Mouse (Mus musculus) cerebellum, adult 2 months (tissue): ENCODE measurements around the gene Ccdc78.

Source experiments
- CTCF ChIP-seq: fragments of 200-500 bp; IDR thresholded peaks from 2 replicates; pipeline ENCODE4 v1.5.1; 2011; ENCODE audit warnings: low read depth, mild to moderate bottlenecking, control low read depth, low read length, moderate library complexity, borderline replicate concordance; ENCODE audit not compliant: insufficient read depth
- POLR2A ChIP-seq: fragments of 200-500 bp; IDR thresholded peaks from 2 replicates; pipeline ENCODE4 v1.6.1; 2011; ENCODE audit warnings: low read length, control low read depth, borderline replicate concordance; ENCODE audit not compliant: insufficient read depth

- TF ChIP-seq CTCF, result no peak
- no peak for TF ChIP-seq POLR2A
These were observed 2.4 kb upstream of the Ccdc78 start for GRCm38 (mm10) chr17:25783861-25784574.
